Mouse (Mus musculus): Measurements from ENCODE around the gene Prkcz.
"Not testable (repeated sequence)": the region's sequence is repeated elsewhere in the genome, so short reads cannot be mapped to it uniquely, and the experiment has no call there.

Gene Prkcz

GRCm38 (mm10) chr4:155283001-155283503 lies 78.1 kb downstream of the Prkcz start:
- no peak for DNase-seq (ENCODE audit: low spot score)

- no peak for DNase-seq (ENCODE audit: low spot score)
Observed at GRCm38 (mm10) chr4:155282231-155282630, 78.9 kb downstream of the Prkcz start.

GRCm38 (mm10) chr4:155281652-155282051 lies 79.5 kb downstream of the Prkcz start:
- DNase-seq (ENCODE audit: low spot score), result no peak

- no peak for DNase-seq (ENCODE audit: low spot score)
Observed at GRCm38 (mm10) chr4:155281227-155281626, 79.9 kb downstream of the Prkcz start.

- no peak for DNase-seq (ENCODE audit: low spot score)
Observed at GRCm38 (mm10) chr4:155280768-155281121, 80.4 kb downstream of the Prkcz start.

GRCm38 (mm10) chr4:155279926-155280767 lies 81.0 kb downstream of the Prkcz start:
- DNase-seq (ENCODE audit: low spot score), result no peak

- no peak for DNase-seq (ENCODE audit: low spot score)
Observed at GRCm38 (mm10) chr4:155279054-155279453, 82.1 kb downstream of the Prkcz start.

GRCm38 (mm10) chr4:155277963-155278362 lies 83.2 kb downstream of the Prkcz start:
- DNase-seq (ENCODE audit: low spot score), result no peak

GRCm38 (mm10) chr4:155274851-155275250 lies 86.3 kb downstream of the Prkcz start:
- no peak for DNase-seq (ENCODE audit: low spot score)

- DNase-seq (ENCODE audit: low spot score), result no peak
Observed at GRCm38 (mm10) chr4:155274451-155274850, 86.7 kb downstream of the Prkcz start.

- DNase-seq (ENCODE audit: low spot score), result peak; percentile 40
Observed at GRCm38 (mm10) chr4:155268382-155268781, 92.8 kb downstream of the Prkcz start.

- DNase-seq (ENCODE audit: low spot score), result no peak
Observed at GRCm38 (mm10) chr4:155267639-155268175, 93.5 kb downstream of the Prkcz start.

- DNase-seq (ENCODE audit: low spot score), result peak; percentile 22
Observed at GRCm38 (mm10) chr4:155267047-155267543, 94.1 kb downstream of the Prkcz start.

GRCm38 (mm10) chr4:155264521-155265321 lies 96.4 kb downstream of the Prkcz start:
- DNase-seq (ENCODE audit: low spot score), result no peak

GRCm38 (mm10) chr4:155252253-155252652 lies 108.9 kb downstream of the Prkcz start:
- no peak for DNase-seq (ENCODE audit: low spot score)

- DNase-seq (ENCODE audit: low spot score), result no peak
Observed at GRCm38 (mm10) chr4:155251147-155251546, 110.0 kb downstream of the Prkcz start.

GRCm38 (mm10) chr4:155250361-155251117 lies 110.6 kb downstream of the Prkcz start:
- DNase-seq (ENCODE audit: low spot score), result no peak

- peak; percentile 85 for DNase-seq (ENCODE audit: low spot score)
Observed at GRCm38 (mm10) chr4:155249648-155250351, 111.4 kb downstream of the Prkcz start, which contains the start of gene Faap20. Gene Faap20 (plus strand): TSS chr4:155249802.

GRCm38 (mm10) chr4:155249257-155249647 lies 111.9 kb downstream of the Prkcz start:
- peak; percentile 83 for DNase-seq (ENCODE audit: low spot score)

- not testable (repeated sequence) for DNase-seq (ENCODE audit: low spot score)
Observed at GRCm38 (mm10) chr4:155248054-155248453, 113.1 kb downstream of the Prkcz start.

GRCm38 (mm10) chr4:155246691-155247105 lies 114.5 kb downstream of the Prkcz start:
- no peak for DNase-seq (ENCODE audit: low spot score)
